Mouse (Mus musculus) liver, embryonic 14.5 days (tissue): ENCODE results near the gene Stx8.

Source experiments
- CTCF ChIP-seq: IDR thresholded peaks from 2 replicates; pipeline ENCODE4 v1.5.1; 2016; ENCODE audit warnings: antibody characterized with exemption, low read depth, control low read depth
- EP300 ChIP-seq: IDR thresholded peaks from 2 replicates; pipeline ENCODE4 v1.6.1; 2016; ENCODE audit warnings: antibody characterized with exemption, low read depth

GRCm38 (mm10) chr11:68187242-68187641 lies 221.2 kb downstream of the Stx8 start:
- no peak for TF ChIP-seq CTCF
- no peak for TF ChIP-seq EP300
